Mouse (Mus musculus) embryonic fibroblast, embryonic 13.5 days (primary cell): Measurements from ENCODE around the gene Ppfia1.

Source experiments
- CTCF ChIP-seq: IDR thresholded peaks from 2 replicates; pipeline ENCODE4 v1.5.1; 2011; ENCODE audit warnings: mild to moderate bottlenecking, control low read depth, low read length, moderate library complexity, borderline replicate concordance; ENCODE audit not compliant: insufficient read depth
- POLR2A ChIP-seq: IDR thresholded peaks from 2 replicates; pipeline ENCODE4 v1.6.1; 2011; ENCODE audit warnings: low read depth, mild to moderate bottlenecking, control low read depth, low read length, moderate library complexity

- TF ChIP-seq POLR2A (no peak), CTCF (no peak)
These were observed 114.7 kb downstream of the Ppfia1 start for GRCm38 (mm10) chr7:144438811-144439210.
